Mouse (Mus musculus): ENCODE measurements around the gene Card19.

DNA sequence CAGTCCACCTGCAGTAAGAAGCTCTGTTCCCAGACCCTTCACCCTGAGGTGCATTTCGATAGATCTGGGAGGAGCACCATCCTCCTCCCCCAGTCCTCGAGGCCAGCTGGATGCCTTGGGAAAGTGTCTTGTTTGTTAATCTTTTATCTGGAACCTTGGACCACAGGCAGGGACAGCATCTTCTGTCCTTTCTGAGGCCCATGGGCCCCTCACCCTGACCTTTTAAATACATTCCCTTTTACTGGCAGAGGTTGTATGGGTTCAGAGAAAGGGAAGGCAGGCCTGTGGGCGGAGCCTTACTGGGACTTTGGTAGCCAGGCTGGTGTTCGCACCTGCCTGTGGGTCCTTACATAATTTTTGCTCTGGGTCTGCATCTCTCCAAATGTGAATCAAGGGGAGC is 29.4 kb upstream of the Card19 start:
- no peak for TF ChIP-seq FLI1 (IDR thresholded peaks at IDR 0.05; ENCODE audit: low read length)
- TF ChIP-seq GATA1 (IDR thresholded peaks at IDR 0.05; ENCODE audit: borderline replicate concordance, low read length) = no peak

Data from megakaryocyte, embryonic 14.5 days (primary cell).